Mouse (Mus musculus) fibroblast of lung, adult 2 months (primary cell): ENCODE results near the gene Alox5.
"Not testable (repeated sequence)": the region's sequence is repeated elsewhere in the genome, so short reads cannot be mapped to it uniquely, and the experiment has no call there.

Experiments used
- DNase-seq: peaks from one replicate; pipeline ENCODE4 v3.0.0-alpha.2; 2011; ENCODE audit warnings: low read depth

The Alox5 gene

DNA sequence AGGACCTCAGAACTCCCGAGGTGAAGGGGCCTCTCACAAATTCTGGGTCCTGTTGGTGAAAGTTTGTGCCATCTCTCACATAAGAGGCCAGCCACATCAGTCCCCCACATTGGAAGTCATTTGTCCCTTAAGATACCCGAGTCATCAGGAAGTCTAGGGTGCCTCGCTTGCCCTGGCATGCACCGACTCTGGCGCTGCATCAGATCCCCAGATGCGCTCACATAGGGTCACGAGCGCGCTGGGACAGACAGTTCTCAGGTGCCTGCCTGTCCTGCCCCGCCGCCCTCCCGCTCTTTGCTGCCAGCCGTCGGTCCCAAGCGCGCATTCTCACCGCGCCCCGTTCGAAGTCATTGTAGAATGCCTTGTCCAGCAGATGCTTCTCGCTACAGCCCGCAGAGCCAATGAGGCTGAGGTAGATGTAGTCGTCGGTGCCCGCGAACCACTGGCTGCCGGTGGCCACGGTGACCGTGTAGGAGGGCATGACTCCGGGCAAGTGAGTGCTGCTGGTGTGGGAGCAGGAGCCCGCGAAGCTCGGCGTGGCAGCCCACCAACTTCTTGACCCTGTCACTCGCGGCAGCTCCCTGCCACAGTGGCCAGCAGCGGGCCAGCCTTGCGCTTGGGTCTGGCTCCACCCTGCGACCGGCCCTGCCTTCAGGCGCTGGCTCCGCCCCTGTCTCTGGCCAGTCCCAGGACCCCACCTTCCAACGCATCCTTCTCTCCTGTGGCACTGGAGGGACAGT lies at the start of gene Alox5:
TSS of gene Alox5 (minus strand) at position 635 of the 740 bp plus-strand sequence.
- no peak for DNase-seq

GRCm38 (mm10) chr6:116506302-116507003 lies 45.5 kb upstream of the Alox5 start, which contains the start of gene Olfr212:
Olfr212 (plus strand) TSS chr6:116506516.
- DNase-seq = not testable (repeated sequence)

GRCm38 (mm10) chr6:116495960-116496359 lies 35.0 kb upstream of the Alox5 start:
- DNase-seq = no peak

DNA sequence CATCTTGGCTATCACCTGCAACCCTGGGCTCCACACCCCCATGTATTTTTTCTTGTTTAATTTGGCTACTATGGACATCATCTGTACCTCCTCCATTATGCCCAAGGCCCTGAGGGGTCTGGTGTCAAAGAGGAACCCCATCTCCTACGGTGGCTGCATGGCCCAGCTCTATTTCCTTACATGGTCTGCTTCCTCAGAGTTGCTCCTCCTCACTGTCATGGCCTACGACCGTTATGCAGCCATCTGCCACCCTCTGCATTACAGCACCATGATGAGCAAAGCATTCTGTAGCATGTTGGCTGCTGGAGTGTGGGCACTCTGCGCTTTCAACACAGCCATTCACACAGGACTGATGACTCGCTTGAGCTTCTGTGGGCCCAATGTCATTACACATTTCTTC lies 32.8 kb upstream of the Alox5 start:
- DNase-seq = no peak

DNA sequence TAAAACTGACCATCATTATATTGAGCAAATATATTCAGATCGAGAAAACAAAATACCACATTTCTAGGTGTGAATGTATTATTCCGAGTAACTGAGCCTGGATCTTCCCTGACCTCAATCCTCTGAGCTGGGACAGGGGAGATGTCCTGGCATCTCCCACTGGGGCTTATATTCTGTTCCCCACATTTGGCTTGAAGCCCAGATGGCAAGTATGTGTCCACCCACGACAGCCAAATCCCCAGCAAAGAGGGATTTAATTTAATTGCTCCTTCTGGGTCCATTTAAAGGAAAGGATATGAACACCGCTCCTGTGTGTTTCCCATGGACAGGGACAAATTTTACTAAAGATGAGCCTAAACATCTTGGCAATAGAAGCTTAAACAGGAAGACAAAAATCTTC lies 27.8 kb upstream of the Alox5 start, which contains the start of gene Olfr211:
TSS of gene Olfr211 (plus strand) at position 301 of the 400 bp plus-strand sequence.
- DNase-seq = no peak

GRCm38 (mm10) chr6:116486833-116487232 lies 25.9 kb upstream of the Alox5 start:
- DNase-seq = no peak

- no peak for DNase-seq
Observed at GRCm38 (mm10) chr6:116485081-116485480, 24.1 kb upstream of the Alox5 start.

DNA sequence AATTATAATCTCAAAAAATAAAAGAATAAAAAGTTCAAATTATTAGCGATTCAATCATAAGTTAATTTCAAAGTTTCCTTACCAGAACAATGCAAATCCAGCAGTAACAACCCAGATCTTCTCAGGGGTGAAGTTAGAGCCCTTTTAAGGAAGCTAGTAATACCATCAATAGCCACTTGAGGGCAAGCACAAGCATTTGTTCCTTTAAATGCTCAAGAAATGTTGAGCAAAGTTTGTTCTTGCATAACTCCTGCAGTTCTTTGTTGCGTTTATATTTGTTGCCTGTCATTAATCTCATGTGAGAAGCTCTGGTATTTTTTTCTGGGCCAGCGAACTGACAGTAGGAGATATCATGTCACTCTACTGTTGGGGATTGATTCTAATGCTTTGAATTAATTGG lies 7.1 kb upstream of the Alox5 start:
- DNase-seq = peak; percentile 8

- no peak for DNase-seq
Observed at GRCm38 (mm10) chr6:116459232-116459631, 1.7 kb downstream of the Alox5 start.

DNA sequence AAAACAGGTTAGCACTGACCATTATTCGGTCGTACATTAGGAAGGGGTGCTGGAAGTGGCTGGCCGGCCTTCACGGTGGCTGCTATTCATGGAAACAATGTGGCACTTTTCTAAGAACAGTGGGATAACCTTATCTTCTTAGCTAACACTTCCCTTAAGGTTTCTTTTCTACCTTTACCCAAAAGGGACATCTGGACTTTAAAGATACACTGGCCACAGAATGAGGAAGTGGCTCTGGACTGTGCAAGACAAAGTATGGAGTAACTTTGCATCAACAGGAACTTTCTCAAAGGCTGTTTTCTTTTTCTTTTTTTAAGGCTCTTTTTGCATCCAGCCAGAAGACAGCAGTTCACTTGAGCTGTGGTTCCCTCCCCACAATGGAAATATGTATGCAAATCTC lies 2.2 kb downstream of the Alox5 start:
- DNase-seq = no peak

GRCm38 (mm10) chr6:116456482-116456881 lies 4.5 kb downstream of the Alox5 start:
- no peak for DNase-seq

GRCm38 (mm10) chr6:116455781-116456180 lies 5.2 kb downstream of the Alox5 start:
- no peak for DNase-seq

DNA sequence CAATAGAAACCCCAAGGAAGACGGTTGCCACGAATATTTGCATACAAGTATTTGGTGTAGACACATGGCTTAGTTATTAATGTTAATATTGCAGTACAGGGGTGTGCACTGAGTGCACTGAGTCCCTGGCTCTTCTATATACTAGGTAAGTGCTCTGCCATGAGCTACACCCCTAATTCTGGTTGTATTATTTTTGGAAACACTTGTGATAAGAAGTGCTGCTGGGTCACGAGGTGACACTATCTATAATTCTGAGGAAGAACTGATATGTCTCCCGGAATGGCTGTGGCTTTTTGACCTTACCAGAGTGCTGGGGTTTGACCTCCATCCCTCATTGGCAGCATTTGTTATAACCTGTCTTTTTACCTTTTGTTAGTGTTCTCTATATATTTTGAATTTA lies 20.1 kb downstream of the Alox5 start:
- DNase-seq = no peak

GRCm38 (mm10) chr6:116440447-116440846 lies 20.5 kb downstream of the Alox5 start:
- no peak for DNase-seq

DNA sequence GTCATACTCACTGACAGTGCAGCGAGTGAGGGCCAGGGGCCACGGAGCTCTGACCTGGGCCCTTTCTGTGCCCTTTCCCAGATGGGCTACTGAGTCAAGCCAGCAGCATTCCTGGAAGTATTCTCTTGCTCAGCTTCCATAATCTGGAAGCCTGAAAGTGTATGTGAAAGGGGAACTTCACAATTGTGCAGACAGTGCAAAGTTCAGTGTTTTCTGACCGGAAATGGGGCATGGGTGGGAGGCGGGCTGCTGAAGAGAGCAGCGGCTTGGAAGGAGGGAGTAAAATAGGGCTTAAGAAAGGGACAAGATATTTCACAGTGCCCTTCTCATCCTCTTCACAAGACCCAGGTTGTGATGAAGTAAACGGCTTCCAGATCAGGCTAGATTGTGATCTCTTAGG lies 21.4 kb downstream of the Alox5 start:
- DNase-seq = no peak

- DNase-seq = no peak
Observed at GRCm38 (mm10) chr6:116438864-116439263, 22.1 kb downstream of the Alox5 start.

- no peak for DNase-seq
Observed at GRCm38 (mm10) chr6:116428282-116428681, 32.7 kb downstream of the Alox5 start.

DNA sequence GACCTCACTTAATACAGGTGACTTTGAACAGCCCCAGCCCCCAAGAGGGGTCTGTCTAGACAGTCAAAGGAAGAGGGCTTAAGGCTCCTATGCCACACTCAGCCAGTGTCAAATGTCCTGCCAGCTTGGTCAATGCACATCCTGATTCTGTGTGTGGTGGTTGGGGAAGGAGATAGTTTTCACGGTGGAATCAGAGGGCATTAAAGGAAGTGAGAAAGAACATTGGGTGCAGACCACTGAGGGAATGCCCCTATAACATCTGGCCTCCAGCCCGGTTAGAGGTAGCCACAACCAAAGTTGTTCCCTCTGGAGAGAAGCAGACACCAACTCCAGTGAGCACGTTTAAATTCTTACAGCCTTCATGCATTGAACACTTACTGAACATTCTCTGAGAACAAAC lies 33.4 kb downstream of the Alox5 start:
- DNase-seq = no peak

GRCm38 (mm10) chr6:116423664-116424063 lies 37.3 kb downstream of the Alox5 start:
- DNase-seq = no peak

DNA sequence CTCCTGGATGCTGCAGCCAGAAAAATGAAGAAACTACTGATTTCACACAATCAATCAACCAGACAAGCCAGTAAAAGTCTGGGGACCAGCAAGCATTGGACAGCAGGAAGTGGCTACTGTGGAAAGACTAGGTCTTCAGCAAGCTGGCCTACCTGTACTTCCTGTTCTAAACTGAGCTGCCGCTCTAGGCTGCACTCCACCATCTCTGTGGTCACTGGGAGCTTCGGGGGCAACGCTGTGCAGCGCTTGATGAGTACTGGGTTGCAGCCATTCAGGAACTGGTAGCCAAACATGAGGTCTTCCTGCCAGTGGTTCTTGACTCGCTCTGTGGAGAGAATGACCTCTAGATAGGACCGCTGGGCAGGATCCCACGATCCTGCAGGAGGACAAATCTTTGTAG lies 38.0 kb downstream of the Alox5 start:
- DNase-seq = no peak

- DNase-seq = no peak
Observed at GRCm38 (mm10) chr6:116420271-116420670, 40.7 kb downstream of the Alox5 start.

GRCm38 (mm10) chr6:116419699-116420098 lies 41.3 kb downstream of the Alox5 start:
- no peak for DNase-seq

GRCm38 (mm10) chr6:116418487-116418886 lies 42.5 kb downstream of the Alox5 start:
- no peak for DNase-seq
